Mouse (Mus musculus) neural tube, embryonic 11.5 days (tissue): Measurements from ENCODE around the gene Ank. TPM values are rescaled to one million over a fixed set of nuclear protein-coding genes. Genes with fewer than 3 reads are reported as not detected.
"Not testable (repeated sequence)": the region's sequence is repeated elsewhere in the genome, so short reads cannot be mapped to it uniquely, and the experiment has no call there.

ENCODE experiments used
- ATAC-seq: fragments of 200-750 bp; cut with Nextera tagmentation; 2 replicates; pipeline ENCODE4 v1.8.0; 2017; ENCODE audit warnings: moderate number of reproducible peaks, mild to moderate bottlenecking, moderate TSS enrichment, moderate library complexity; ENCODE audit not compliant: insufficient read depth, low FRiP score, low TSS enrichment
- DNase-seq: peaks from one replicate; pipeline ENCODE4 v3.0.0-alpha.2; 2015; ENCODE audit warnings: low spot score
- H3K27ac ChIP-seq: fragments of 300-500 bp; sonication (generic); 2 replicates; pipeline ENCODE4 v1.5.1; 2014; ENCODE audit warnings: low read depth, mild to moderate bottlenecking, low read length
- H3K27me3 ChIP-seq: fragments of 300-500 bp; sonication (generic); 2 replicates; pipeline ENCODE4 v1.6.1; 2014; ENCODE audit warnings: mild to moderate bottlenecking, low read length, mixed read lengths; ENCODE audit not compliant: control insufficient read depth, insufficient read depth
- H3K36me3 ChIP-seq: fragments of 300-500 bp; sonication (generic); 2 replicates; pipeline ENCODE4 v1.6.1; 2014; ENCODE audit warnings: mild to moderate bottlenecking, low read length, moderate library complexity, mixed read lengths; ENCODE audit not compliant: control insufficient read depth, insufficient read depth
- H3K4me1 ChIP-seq: fragments of 300-500 bp; sonication (generic); 2 replicates; pipeline ENCODE4 v1.6.1; 2014; ENCODE audit warnings: low read length, mixed read lengths; ENCODE audit not compliant: control insufficient read depth, insufficient read depth
- H3K4me2 ChIP-seq: fragments of 300-500 bp; sonication (generic); 2 replicates; pipeline ENCODE4 v1.6.1; 2014; ENCODE audit warnings: low read depth, mild to moderate bottlenecking, moderate library complexity
- H3K4me3 ChIP-seq: fragments of 300-500 bp; sonication (generic); 2 replicates; pipeline ENCODE4 v1.5.1; 2014; ENCODE audit warnings: low read depth, low read length
- H3K9ac ChIP-seq: fragments of 300-500 bp; sonication (generic); 2 replicates; pipeline ENCODE4 v1.6.1; 2014; ENCODE audit warnings: mild to moderate bottlenecking, low read length
- H3K9me3 ChIP-seq: fragments of 300-500 bp; sonication (generic); 2 replicates; pipeline ENCODE4 v1.6.1; 2016; ENCODE audit warnings: low read length; ENCODE audit not compliant: control insufficient read depth
- WGBS: fragments of 180-500 bp; shearing (Covaris S2); extraction: QIAGEN DNeasy Blood & Tissue Kit; methylation state at CpG from one replicate; pipeline ENCODE4 v1.1.7; 2014; 5-methylcytosine and 5-hydroxymethylcytosine counted together
- polyA plus RNA-seq: library from polyadenylated mRNA; unstranded; fragments of >200 nt; fragmentation: Nextera tagmentation; extraction: Ambion mirVana; gene quantifications from 2 replicates; pipeline ENCODE4 v1.2.1, GENCODE M21; 2014

The Ank gene
- polyA plus RNA-seq, 1 experiment from 2014 or later: 12.9 TPM

- no peak overlapping the region for H3K4me2 ChIP-seq
- DNase-seq (no peak), ATAC-seq (no peak)
- H3K27ac ChIP-seq: no peak overlapping the region
- WGBS: 90% methylated on average over 6 of the region's 7 CpGs
- H3K36me3 ChIP-seq: no peaks in the 10 kb centered on the region
- no peak overlapping the region for H3K4me3 ChIP-seq
- H3K9me3 ChIP-seq: no peaks in the 10 kb centered on the region
- no peak overlapping the region for H3K9ac ChIP-seq
- H3K4me1 ChIP-seq: no peaks in the 10 kb centered on the region
- no peaks in the 10 kb centered on the region for H3K27me3 ChIP-seq
Observed at GRCm38 (mm10) chr15:27441053-27441452, 25.4 kb upstream of the Ank start.

GRCm38 (mm10) chr15:27441529-27441928 lies 24.9 kb upstream of the Ank start:
- H3K27me3 ChIP-seq: no peaks in the 10 kb centered on the region
- ATAC-seq: no peak
- no peak overlapping the region for H3K4me3 ChIP-seq
- no peaks in the 10 kb centered on the region for H3K9me3 ChIP-seq
- 78% methylated on average over 4 of the region's 4 CpGs for WGBS
- H3K4me2 ChIP-seq: no peak overlapping the region
- no peaks in the 10 kb centered on the region for H3K36me3 ChIP-seq
- no peak overlapping the region for H3K27ac ChIP-seq
- no peak for DNase-seq
- no peaks in the 10 kb centered on the region for H3K4me1 ChIP-seq
- H3K9ac ChIP-seq: no peak overlapping the region

- H3K4me1 ChIP-seq: no peaks in the 10 kb centered on the region
- no peak overlapping the region for H3K4me2 ChIP-seq
- 54% methylated on average over 5 of the region's 5 CpGs for WGBS
- ATAC-seq (peak; percentile 53), DNase-seq (no peak)
- H3K9me3 ChIP-seq: no peaks in the 10 kb centered on the region
- H3K4me3 ChIP-seq: no peak overlapping the region
- no peak overlapping the region for H3K9ac ChIP-seq
- no peaks in the 10 kb centered on the region for H3K36me3 ChIP-seq
- H3K27ac ChIP-seq: no peak overlapping the region
- H3K27me3 ChIP-seq: no peaks in the 10 kb centered on the region
Observed at GRCm38 (mm10) chr15:27441951-27442350, 24.5 kb upstream of the Ank start.

GRCm38 (mm10) chr15:27444772-27445347 lies 21.6 kb upstream of the Ank start:
- H3K36me3 ChIP-seq: no peaks in the 10 kb centered on the region
- H3K4me1 ChIP-seq: no peaks in the 10 kb centered on the region
- no peak overlapping the region for H3K4me2 ChIP-seq
- H3K27me3 ChIP-seq: no peaks in the 10 kb centered on the region
- no peak for ATAC-seq
- H3K9ac ChIP-seq: no peak overlapping the region
- no peak overlapping the region for H3K27ac ChIP-seq
- no peak for DNase-seq
- H3K4me3 ChIP-seq: no peak overlapping the region
- WGBS: 86% methylated on average over 9 of the region's 9 CpGs
- H3K9me3 ChIP-seq: no peaks in the 10 kb centered on the region

GRCm38 (mm10) chr15:27450689-27451088 lies 15.8 kb upstream of the Ank start:
- Histone ChIP-seq H3K4me2 (no peak overlapping the region), H3K4me3 (no peak overlapping the region), H3K27me3 (no peaks in the 10 kb centered on the region), H3K4me1 (no peaks in the 10 kb centered on the region), H3K27ac (no peak overlapping the region), H3K9ac (no peak overlapping the region), H3K9me3 (no peaks in the 10 kb centered on the region), H3K36me3 (no peaks in the 10 kb centered on the region)
- no peak for ATAC-seq
- 80% methylated on average over 5 of the region's 5 CpGs for WGBS
- DNase-seq: no peak

- no peaks in the 10 kb centered on the region for H3K9me3 ChIP-seq
- H3K36me3 ChIP-seq: no peaks in the 10 kb centered on the region
- no peak overlapping the region for H3K27ac ChIP-seq
- ATAC-seq (no peak), DNase-seq (no peak)
- H3K27me3 ChIP-seq: no peaks in the 10 kb centered on the region
- H3K9ac ChIP-seq: no peak overlapping the region
- H3K4me2 ChIP-seq: no peak overlapping the region
- no peak overlapping the region for H3K4me3 ChIP-seq
- WGBS: 89% methylated on average over 3 of the region's 3 CpGs
- H3K4me1 ChIP-seq: no peaks in the 10 kb centered on the region
Observed at GRCm38 (mm10) chr15:27451760-27452159, 14.7 kb upstream of the Ank start.

- H3K27me3 ChIP-seq: no peaks in the 10 kb centered on the region
- no peaks in the 10 kb centered on the region for H3K9me3 ChIP-seq
- H3K36me3 ChIP-seq: no peaks in the 10 kb centered on the region
- no peak for ATAC-seq
- no peak overlapping the region for H3K4me3 ChIP-seq
- H3K9ac ChIP-seq: no peak overlapping the region
- WGBS: 87% methylated on average over 9 of the region's 9 CpGs
- DNase-seq: no peak
- no peaks in the 10 kb centered on the region for H3K4me1 ChIP-seq
- H3K27ac ChIP-seq: no peak overlapping the region
- H3K4me2 ChIP-seq: no peak overlapping the region
Observed at GRCm38 (mm10) chr15:27452496-27452895, 14.0 kb upstream of the Ank start.

- H3K36me3 ChIP-seq: no peaks in the 10 kb centered on the region
- no peak for ATAC-seq
- 88% methylated on average over 2 of the region's 2 CpGs for whole genome bisulfite sequencing
Observed at GRCm38 (mm10) chr15:27457001-27457400, 9.5 kb upstream of the Ank start.

GRCm38 (mm10) chr15:27459781-27460180 lies 6.7 kb upstream of the Ank start:
- not testable (repeated sequence) for ATAC-seq, H3K27me3 ChIP-seq, H3K4me2 ChIP-seq, H3K4me3 ChIP-seq, H3K27ac ChIP-seq, H3K36me3 ChIP-seq, H3K9ac ChIP-seq, H3K9me3 ChIP-seq, H3K4me1 ChIP-seq, DNase-seq
- WGBS: 58% methylated on average over 14 of the region's 14 CpGs

More at GRCm38 (mm10) chr15:27457001-27457400, 9.5 kb upstream of the Ank start:
- no peaks in the 10 kb centered on the region for H3K9me3 ChIP-seq
- H3K27ac ChIP-seq: no peak overlapping the region
- no peak overlapping the region for H3K4me3 ChIP-seq
- DNase-seq: no peak
- H3K9ac ChIP-seq: no peak overlapping the region
- no peak overlapping the region for H3K4me2 ChIP-seq
- H3K27me3 ChIP-seq: no peaks in the 10 kb centered on the region
- H3K4me1 ChIP-seq: peaks cover 3% of the 10 kb centered on the region; the same call in 1 of the 2 replicates
